Mouse (Mus musculus) spleen, adult 2 months (tissue): ENCODE measurements around the gene Spata20. TPM values are rescaled to one million over a fixed set of nuclear protein-coding genes. Genes with fewer than 3 reads are reported as not detected.

Experiments used
- DNase-seq, 2 experiments: peaks; one replicate each; pipeline versions ENCODE4 v3.0.0 to v3.0.0-alpha.2; 2012 to 2021; ENCODE audit warnings: low spot score in 2 of 2, low read depth in 1 of 2
- H3K27ac ChIP-seq: fragments of 200-500 bp; 2 replicates; pipeline ENCODE4 v1.5.1; 2012; ENCODE audit warnings: low read length, inconsistent platforms; ENCODE audit not compliant: insufficient read depth
- H3K27me3 ChIP-seq: fragments of 200-500 bp; 2 replicates; pipeline ENCODE4 v1.6.1; 2012; ENCODE audit warnings: mild to moderate bottlenecking, moderate library complexity, low read length, inconsistent platforms; ENCODE audit not compliant: control insufficient read depth, insufficient read depth
- H3K36me3 ChIP-seq: fragments of 200-500 bp; 2 replicates; pipeline ENCODE4 v1.6.1; 2012; ENCODE audit warnings: mild to moderate bottlenecking, low read length, inconsistent platforms; ENCODE audit not compliant: control insufficient read depth, insufficient read depth
- H3K4me1 ChIP-seq: fragments of 200-500 bp; 2 replicates; pipeline ENCODE4 v1.6.1; 2011; ENCODE audit warnings: inconsistent platforms; ENCODE audit not compliant: control insufficient read depth, insufficient read depth, insufficient read length
- H3K4me3 ChIP-seq: fragments of 200-500 bp; 2 replicates; pipeline ENCODE4 v1.5.1; 2011; ENCODE audit warnings: mild to moderate bottlenecking, inconsistent platforms; ENCODE audit not compliant: insufficient read depth, insufficient read length; ENCODE audit errors: extremely low read depth
- CTCF ChIP-seq: fragments of 200-500 bp; IDR thresholded peaks from 2 replicates; pipeline ENCODE4 v1.5.1; 2011; ENCODE audit warnings: mild to moderate bottlenecking, inconsistent platforms; ENCODE audit not compliant: insufficient read depth, insufficient read length, insufficient replicate concordance; ENCODE audit errors: extremely low read depth
- POLR2A ChIP-seq: fragments of 200-500 bp; IDR thresholded peaks from 2 replicates; pipeline ENCODE4 v1.6.1; 2011; ENCODE audit warnings: low read depth, low read length, inconsistent platforms
- WGBS: fragments of 180-500 bp; shearing (Covaris S2); methylation state at CpG from one replicate; pipeline ENCODE4 v1.1.7; 2018; 5-methylcytosine and 5-hydroxymethylcytosine counted together
- polyA plus RNA-seq: library from polyadenylated mRNA; depleted of rRNA; stranded (reverse); fragments of >200 nt; gene quantifications from 2 replicates; pipeline ENCODE4 v1.2.3, GENCODE M21; 2012; rRNA removed

Spata20 gene
- polyA plus RNA-seq, 1 experiment = not detected

GRCm38 (mm10) chr11:94441122-94441521, 44.9 kb downstream of the Spata20 start:
- WGBS = 82% methylated on average over 7 of the region's 7 CpGs
- Histone ChIP-seq H3K27me3 (no peaks in the 10 kb centered on the region), H3K4me1 (no peaks in the 10 kb centered on the region), H3K27ac (no peak overlapping the region), H3K4me3 (no peak overlapping the region), H3K36me3 (no peaks in the 10 kb centered on the region)
- no peak for DNase-seq
- TF ChIP-seq POLR2A (no peak), CTCF (no peak)

- Histone ChIP-seq H3K4me3 (no peak overlapping the region), H3K4me1 (no peaks in the 10 kb centered on the region), H3K27ac (no peak overlapping the region), H3K27me3 (no peaks in the 10 kb centered on the region), H3K36me3 (no peaks in the 10 kb centered on the region)
- DNase-seq = no peak
- TF ChIP-seq CTCF (no peak), POLR2A (no peak)
- 93% methylated on average over 6 of the region's 6 CpGs for WGBS
These were observed 45.6 kb downstream of the Spata20 start for GRCm38 (mm10) chr11:94440421-94440820.

- no peaks in the 10 kb centered on the region for H3K36me3 ChIP-seq
- H3K4me3 ChIP-seq = no peak overlapping the region
- no peaks in the 10 kb centered on the region for H3K4me1 ChIP-seq
- DNase-seq = no peak
- WGBS = 48% methylated on average over 9 of the region's 9 CpGs
- no peak overlapping the region for H3K27ac ChIP-seq
- H3K27me3 ChIP-seq = no peaks in the 10 kb centered on the region
- no peak for TF ChIP-seq POLR2A
These were observed 56.8 kb downstream of the Spata20 start for GRCm38 (mm10) chr11:94429011-94429651.

Other genes starting within 250 kb of the Spata20 start
- gene Wfikkn2, start 240.2 kb downstream of the Spata20 start, polyA plus RNA-seq = 0.69 and 0.93 TPM in 2 replicates
- gene Gm21885, start 204.3 kb downstream of the Spata20 start, polyA plus RNA-seq = not detected in 2 replicates
- 6.6 and 7.3 TPM in 2 replicates for gene Luc7l3, start 164.2 kb downstream of the Spata20 start, polyA plus RNA-seq
- 50.7 and 65.5 TPM in 2 replicates for gene Ankrd40, start 158.2 kb downstream of the Spata20 start, polyA plus RNA-seq
- gene Abcc3, start 93.2 kb downstream of the Spata20 start, polyA plus RNA-seq = 44.5 and 58.7 TPM in 2 replicates
- 9.8 and 12.0 TPM in 2 replicates for gene Cacna1g, start 12.0 kb downstream of the Spata20 start, polyA plus RNA-seq
- 0.23 and 0.39 TPM in 2 replicates for gene Epn3, start 13.8 kb upstream of the Spata20 start, polyA plus RNA-seq
- gene Mycbpap, start 35.6 kb upstream of the Spata20 start, polyA plus RNA-seq = 0.06 and 0.11 TPM in 2 replicates
- gene Rsad1, start 63.1 kb upstream of the Spata20 start, polyA plus RNA-seq = 5.7 and 7.1 TPM in 2 replicates
- 0.11 and 0.20 TPM in 2 replicates for gene Chad, start 78.9 kb upstream of the Spata20 start, polyA plus RNA-seq
- gene Acsf2, start 115.7 kb upstream of the Spata20 start, polyA plus RNA-seq = 33.6 and 37.1 TPM in 2 replicates
- 29.3 and 31.4 TPM in 2 replicates for gene Lrrc59, start 143.6 kb upstream of the Spata20 start, polyA plus RNA-seq
- gene Mrpl27, start 167.6 kb upstream of the Spata20 start, polyA plus RNA-seq = 11.9 and 14.2 TPM in 2 replicates
- gene Eme1, start 167.8 kb upstream of the Spata20 start, polyA plus RNA-seq = 1.8 and 2.3 TPM in 2 replicates
- 25.7 and 34.0 TPM in 2 replicates for gene Xylt2, start 191.3 kb upstream of the Spata20 start, polyA plus RNA-seq
- not detected in 2 replicates for gene Gm11541, start 218.3 kb upstream of the Spata20 start, polyA plus RNA-seq